In genomic region chr2:21010219-21010618, GRCm38 (mm10) we compare ENCODE assay signal across 10 mouse cellular contexts. TPM values are rescaled to one million over a fixed set of nuclear protein-coding genes. Genes with fewer than 3 reads are reported as not detected.
DNase-seq lines count a peak whose midpoint lies in the region; ATAC-seq lines count a peak whose summit lies in the region.
"Had no signal": no experiment of that assay in that cellular context is flagged by ENCODE, and none has a peak within 500 bp of the region (broad histone marks: within the 10 kb centered on the region; RNA-seq: fewer than 3 reads in every experiment).

No protein-coding gene starts in this region.

- H3K36me3 ChIP-seq in intestine, embryonic 14.5 days (ENCODE audit: control insufficient read depth, insufficient read depth, low read length): no peaks in the 10 kb centered on the region
- no peaks in the 10 kb centered on the region for H3K36me3 ChIP-seq in intestine, embryonic 16.5 days (ENCODE audit: control insufficient read depth, insufficient read depth, low read length)
- no peaks in the 10 kb centered on the region for H3K36me3 ChIP-seq in hindbrain, embryonic 12.5 days
- no peaks in the 10 kb centered on the region for H3K36me3 ChIP-seq in neural tube, embryonic 11.5 days (ENCODE audit: control insufficient read depth, insufficient read depth, low read length)

- no peaks in the 10 kb centered on the region for H3K27me3 ChIP-seq in intestine, embryonic 14.5 days (replicated peaks; ENCODE audit: control insufficient read depth, insufficient read depth, low read length)
- H3K27me3 ChIP-seq in intestine, embryonic 16.5 days (replicated peaks; ENCODE audit: control insufficient read depth, insufficient read depth, low read length): no peaks in the 10 kb centered on the region
- no peaks in the 10 kb centered on the region for H3K27me3 ChIP-seq in hindbrain, embryonic 12.5 days
- no peaks in the 10 kb centered on the region for H3K27me3 ChIP-seq in neural tube, embryonic 11.5 days (ENCODE audit: control insufficient read depth, insufficient read depth, low read length)

- no peaks in the 10 kb centered on the region for H3K9me3 ChIP-seq in intestine, embryonic 14.5 days (ENCODE audit: control insufficient read depth, low read length)
- H3K9me3 ChIP-seq in intestine, embryonic 16.5 days (ENCODE audit: control insufficient read depth, low read length): no peaks in the 10 kb centered on the region
- H3K9me3 ChIP-seq in hindbrain, embryonic 12.5 days (replicated peaks): no peaks in the 10 kb centered on the region
- H3K9me3 ChIP-seq in neural tube, embryonic 11.5 days (ENCODE audit: control insufficient read depth, low read length): no peaks in the 10 kb centered on the region

- H3K4me2 ChIP-seq in intestine, embryonic 14.5 days (ENCODE audit: low read length): no peak overlapping the region
- H3K4me2 ChIP-seq in intestine, embryonic 16.5 days (ENCODE audit: low read depth, low read length): no peak overlapping the region
- peak overlapping the region; percentile 17; the same call in 1 of the 2 replicates for H3K4me2 ChIP-seq in hindbrain, embryonic 12.5 days (replicated peaks)
- no peak overlapping the region for H3K4me2 ChIP-seq in neural tube, embryonic 11.5 days (ENCODE audit: low read depth)

- intact Hi-C loops in heart, postnatal 14 days (cut with DNase I): no loop called here

- H3K9ac ChIP-seq in intestine, embryonic 14.5 days (ENCODE audit: low read length): no peak overlapping the region
- no peak overlapping the region for H3K9ac ChIP-seq in intestine, embryonic 16.5 days (ENCODE audit: low read depth, low read length)
- peak overlapping the region; percentile 41; the same call in 1 of the 2 replicates for H3K9ac ChIP-seq in hindbrain, embryonic 12.5 days
- peak overlapping the region; percentile 53 for H3K9ac ChIP-seq in neural tube, embryonic 11.5 days (ENCODE audit: low read length)

- H3K4me1 ChIP-seq in intestine, embryonic 14.5 days (replicated peaks; ENCODE audit: control insufficient read depth, insufficient read depth, low read length): no peaks in the 10 kb centered on the region
- 0 out of 2 replicates have a peak, but pooled peaks cover 2% of the 10 kb centered on the region for H3K4me1 ChIP-seq in intestine, embryonic 16.5 days (ENCODE audit: control insufficient read depth, insufficient read depth, low read length)
- peaks cover 25% of the 10 kb centered on the region for H3K4me1 ChIP-seq in hindbrain, embryonic 12.5 days
- peaks cover 5% of the 10 kb centered on the region; the same call in 1 of the 2 replicates for H3K4me1 ChIP-seq in neural tube, embryonic 11.5 days (ENCODE audit: control insufficient read depth, insufficient read depth, low read length)

- DNase-seq in intestine, embryonic 14.5 days (ENCODE audit: low spot score): no peak
- DNase-seq in embryo, embryonic 10 days (ENCODE audit: low spot score): peak; percentile 73
- peak; percentile 80 for DNase-seq in neural tube, embryonic 11.5 days (ENCODE audit: low spot score)
- no peak for DNase-seq in gastrocnemius, postnatal 10 days
- DNase-seq in testis, postnatal 10 days (ENCODE audit: low spot score): no peak
- DNase-seq in heart, postnatal 14 days: no peak

- ATAC-seq in intestine, embryonic 14.5 days (replicated peaks; ENCODE audit: low FRiP score, low TSS enrichment, low read depth): peak; percentile 42; the same call in 1 of the 2 replicates
- no peak; the same call in 1 of the 2 replicates for ATAC-seq in intestine, embryonic 16.5 days
- peak; percentile 93 for ATAC-seq in hindbrain, embryonic 12.5 days (ENCODE audit: low FRiP score)
- ATAC-seq in neural tube, embryonic 11.5 days (ENCODE audit: insufficient read depth, low FRiP score, low TSS enrichment): peak; percentile 90
- ATAC-seq: lung, postnatal 0 days had no signal

- no peak overlapping the region for H3K27ac ChIP-seq in intestine, embryonic 14.5 days (ENCODE audit: low read depth)
- H3K27ac ChIP-seq in intestine, embryonic 16.5 days (ENCODE audit: low read length): no peak overlapping the region
- H3K27ac ChIP-seq in hindbrain, embryonic 12.5 days: peak overlapping the region; percentile 98
- peak overlapping the region; percentile 98 for H3K27ac ChIP-seq in neural tube, embryonic 11.5 days (ENCODE audit: low read depth, low read length)
- H3K27ac ChIP-seq: left cerebral cortex, adult 2 months had no signal

- 61% methylated on average over 9 of the region's 9 CpGs for whole genome bisulfite sequencing in intestine, embryonic 14.5 days
- WGBS in intestine, embryonic 16.5 days: 62% methylated on average over 9 of the region's 9 CpGs
- WGBS in hindbrain, embryonic 12.5 days: 23% methylated on average over 9 of the region's 9 CpGs
- 45% methylated on average over 9 of the region's 9 CpGs for WGBS in neural tube, embryonic 11.5 days

- H3K4me3 ChIP-seq in intestine, embryonic 14.5 days (ENCODE audit: low read depth, low read length): no peak overlapping the region
- H3K4me3 ChIP-seq in intestine, embryonic 16.5 days (ENCODE audit: low read length): no peak overlapping the region
- H3K4me3 ChIP-seq in hindbrain, embryonic 12.5 days: no peak overlapping the region
- H3K4me3 ChIP-seq in neural tube, embryonic 11.5 days (ENCODE audit: low read depth, low read length): no peak overlapping the region
- H3K4me3 ChIP-seq: left cerebral cortex, adult 2 months had no signal

RNA-seq across cellular contexts. Expression of gene Arhgap21, which starts 41.5 kb away (rescaled TPM):
- 19.4 and 20.6 TPM in 2 replicates for polyA plus RNA-seq in intestine, embryonic 14.5 days (2014; fragmentation: Nextera tagmentation; extraction: Ambion mirVana)
- polyA plus RNA-seq in intestine, embryonic 16.5 days (2015; fragmentation: Nextera tagmentation; extraction: Ambion mirVana): 7.4 and 7.7 TPM in 2 replicates
- 64.4 and 66.1 TPM in 2 replicates for polyA plus RNA-seq in hindbrain, embryonic 12.5 days (2016; fragmentation: Nextera tagmentation; extraction: Ambion mirVana)
- polyA plus RNA-seq in neural tube, embryonic 11.5 days (2014; fragmentation: Nextera tagmentation; extraction: Ambion mirVana): 49.4 and 50.0 TPM in 2 replicates
- total RNA-seq in gastrocnemius, postnatal 10 days (2021): 10 to 100 TPM; 35.9 to 56.3 TPM
- total RNA-seq in heart, postnatal 14 days (2021): 10 to 100 TPM; 84.5 to 91.7 TPM

Comparison
In these comparisons a context has a peak if more than half of its experiments do, and no peak if none do; other contexts are left out.
1. DNase-seq: peak in embryo, embryonic 10 days (single experiment) and neural tube, embryonic 11.5 days (single experiment); none in intestine, embryonic 14.5 days (single experiment), gastrocnemius, postnatal 10 days (single experiment), testis, postnatal 10 days (single experiment) and heart, postnatal 14 days (0 of 2).
2. H3K27ac ChIP-seq: peak in hindbrain, embryonic 12.5 days (single experiment) and neural tube, embryonic 11.5 days (single experiment); none in intestine, embryonic 14.5 days (single experiment) and intestine, embryonic 16.5 days (single experiment).
3. H3K9ac ChIP-seq: peak in hindbrain, embryonic 12.5 days (single experiment) and neural tube, embryonic 11.5 days (single experiment); none in intestine, embryonic 14.5 days (single experiment) and intestine, embryonic 16.5 days (single experiment).